Mouse (Mus musculus) neural tube, embryonic 10.5 days (tissue): Measurements from ENCODE around the gene Tubg1.

Source experiments
- DNase-seq: peaks from one replicate; pipeline ENCODE4 v3.0.0-alpha.2; 2017; ENCODE audit warnings: low spot score; ENCODE audit errors: extremely low spot score

The Tubg1 gene

GRCm38 (mm10) chr11:101119761-101120544, at the start of gene Tubg1, which contains the start of gene Retreg3:
Gene Tubg1, plus strand, starts transcription at chr11:101119938.
Gene Retreg3, minus strand, starts transcription at chr11:101119893.
- peak; percentile 100 for DNase-seq

DNA sequence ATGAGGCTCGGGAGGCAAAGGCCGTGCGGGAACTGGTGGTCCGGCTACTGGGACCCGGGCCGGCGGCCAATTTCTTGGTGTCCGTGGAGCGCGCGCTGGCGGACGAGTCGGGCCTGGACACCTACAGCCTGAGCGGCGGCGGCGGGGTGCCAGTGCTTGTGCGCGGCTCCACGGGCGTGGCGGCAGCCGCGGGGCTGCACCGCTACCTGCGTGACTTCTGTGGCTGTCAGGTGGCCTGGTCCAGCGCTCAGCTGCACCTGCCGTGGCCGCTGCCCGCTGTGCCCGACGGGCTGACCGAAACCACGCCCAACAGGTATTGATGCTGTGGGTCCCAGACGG, 49.6 kb upstream of the Tubg1 start:
- DNase-seq: no peak

DNA sequence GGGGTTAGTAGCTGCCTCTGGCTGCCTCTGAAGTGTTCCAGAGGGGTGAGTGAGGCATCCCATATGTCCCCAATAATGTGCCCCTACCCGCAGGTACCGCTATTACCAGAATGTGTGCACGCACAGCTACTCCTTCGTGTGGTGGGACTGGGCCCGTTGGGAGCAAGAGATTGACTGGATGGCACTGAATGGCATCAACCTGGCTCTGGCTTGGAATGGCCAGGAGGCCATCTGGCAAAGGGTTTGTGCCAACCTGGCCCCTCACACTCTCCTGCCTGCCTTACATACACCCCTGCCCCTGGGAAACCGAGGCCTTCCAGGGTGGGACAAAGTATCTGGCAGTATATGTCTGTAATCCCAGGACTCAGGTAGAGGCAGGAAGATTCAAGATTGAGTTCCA, 48.8 kb upstream of the Tubg1 start:
- no peak for DNase-seq

DNA sequence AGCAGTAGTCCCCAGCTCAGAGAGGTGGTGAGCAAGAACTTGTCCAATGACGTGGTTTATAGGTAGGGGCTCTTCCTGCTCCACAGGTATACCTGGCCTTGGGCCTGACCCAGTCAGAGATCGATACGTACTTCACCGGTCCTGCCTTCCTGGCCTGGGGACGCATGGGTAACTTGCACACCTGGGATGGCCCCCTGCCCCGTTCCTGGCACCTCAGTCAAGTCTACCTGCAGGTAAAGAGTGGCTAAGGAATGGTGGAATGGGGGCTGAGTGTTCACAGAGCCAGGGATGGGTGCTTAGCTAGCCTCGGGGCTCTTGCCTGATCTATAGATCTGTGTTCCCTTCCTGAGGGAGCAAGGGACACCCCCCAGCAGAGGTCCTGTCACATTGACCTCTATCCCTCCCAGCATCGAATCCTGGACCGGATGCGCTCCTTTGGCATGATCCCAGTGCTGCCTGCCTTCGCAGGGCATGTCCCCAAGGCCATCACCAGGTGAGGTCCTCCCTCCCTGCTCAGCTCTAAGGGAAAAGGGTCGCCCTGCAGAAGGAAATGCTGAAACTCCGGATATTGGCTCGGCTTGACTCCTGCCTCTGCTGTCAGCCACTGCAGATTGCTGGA, 47.8 kb upstream of the Tubg1 start:
- no peak for DNase-seq

DNA sequence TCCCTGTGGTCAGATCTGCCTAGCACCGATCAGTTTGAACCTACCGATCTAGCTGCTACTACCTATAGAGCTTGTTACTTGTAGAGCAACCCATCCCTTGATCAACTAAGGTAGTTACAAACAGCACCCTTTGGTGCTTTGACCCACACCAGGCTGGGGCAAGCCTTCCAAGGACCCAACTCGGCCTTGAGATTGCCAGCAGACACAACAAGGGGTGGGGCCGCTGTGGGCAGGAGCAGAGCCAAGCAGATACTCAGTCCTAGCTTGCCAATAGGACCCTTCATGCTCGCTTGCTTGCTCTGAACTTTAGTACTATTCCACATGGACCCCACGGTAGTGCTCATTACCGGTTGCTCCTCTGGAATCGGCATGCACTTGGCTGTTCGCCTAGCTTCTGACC, 41.6 kb upstream of the Tubg1 start, which contains the start of gene Hsd17b1:
Hsd17b1 (plus strand) TSS at position 291 of the 400 bp plus-strand sequence.
- DNase-seq: no peak

DNA sequence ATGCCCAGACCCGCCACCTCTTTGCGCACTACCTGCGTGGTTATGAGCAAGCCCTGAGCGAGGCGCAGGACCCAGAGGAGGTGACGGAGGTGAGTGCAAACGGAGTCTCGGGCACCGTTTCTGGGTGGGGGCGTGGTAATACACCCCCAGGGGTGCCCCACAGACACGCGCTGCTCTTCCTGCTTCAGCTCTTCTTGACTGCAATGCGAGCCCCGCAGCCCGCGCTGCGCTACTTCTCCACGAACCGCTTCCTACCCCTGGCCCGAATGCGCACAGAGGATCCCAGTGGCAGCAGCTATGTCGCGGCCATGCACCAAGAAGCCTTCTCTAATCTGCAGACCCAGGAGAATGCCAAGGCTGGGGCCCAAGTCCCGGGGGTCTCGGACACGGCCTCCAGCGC, 40.0 kb upstream of the Tubg1 start:
- no peak for DNase-seq

GRCm38 (mm10) chr11:101080421-101080820, 39.3 kb upstream of the Tubg1 start:
- DNase-seq: no peak

DNA sequence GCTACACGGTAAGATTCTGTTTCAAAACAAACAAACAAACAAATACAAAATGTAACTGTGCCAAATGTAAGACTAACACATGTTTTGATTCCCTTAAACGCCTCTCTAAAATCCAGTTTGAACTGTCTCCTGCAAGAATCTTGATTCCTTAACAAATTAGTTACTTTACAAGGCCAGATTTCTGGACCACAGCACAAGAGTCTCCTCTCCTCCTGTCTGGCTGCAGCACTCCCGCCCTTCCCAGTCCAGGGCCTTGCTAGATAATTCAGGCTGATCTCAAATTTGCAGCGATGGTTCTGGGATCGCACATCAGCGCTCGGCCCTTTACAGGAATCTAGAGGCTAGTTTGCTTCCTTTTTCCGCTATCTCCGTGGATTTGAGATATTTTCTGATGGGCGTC, 38.1 kb upstream of the Tubg1 start:
- no peak for DNase-seq

GRCm38 (mm10) chr11:101082208-101083082, 37.3 kb upstream of the Tubg1 start, which contains the start of gene Coasy:
Gene Coasy, plus strand, starts transcription at chr11:101082565.
- peak; percentile 95 for DNase-seq

GRCm38 (mm10) chr11:101083083-101083697, 36.5 kb upstream of the Tubg1 start:
- DNase-seq: no peak

GRCm38 (mm10) chr11:101084246-101084645, 35.5 kb upstream of the Tubg1 start:
- no peak for DNase-seq

DNA sequence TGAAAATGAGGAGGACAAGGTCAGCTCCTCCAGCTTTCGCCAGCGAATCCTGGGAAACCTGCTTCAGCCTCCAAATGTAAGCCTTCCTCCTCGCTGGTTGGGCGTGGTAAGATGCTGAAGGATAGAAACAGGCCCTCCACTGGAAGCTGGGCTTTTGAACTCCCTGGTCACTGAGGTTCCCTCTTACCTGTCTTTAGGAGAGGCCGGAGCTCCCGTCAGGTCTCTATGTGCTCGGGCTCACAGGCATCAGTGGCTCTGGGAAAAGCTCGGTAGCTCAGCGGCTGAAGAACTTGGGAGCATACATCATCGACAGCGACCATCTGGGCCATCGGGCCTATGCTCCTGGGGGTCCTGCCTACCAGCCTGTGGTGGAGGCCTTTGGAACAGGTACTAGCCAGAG, 34.9 kb upstream of the Tubg1 start:
- DNase-seq: no peak

- DNase-seq: no peak
These were observed 34.0 kb upstream of the Tubg1 start for GRCm38 (mm10) chr11:101085617-101086322.

- DNase-seq: no peak
These were observed 33.4 kb upstream of the Tubg1 start for GRCm38 (mm10) chr11:101086323-101086674.

DNA sequence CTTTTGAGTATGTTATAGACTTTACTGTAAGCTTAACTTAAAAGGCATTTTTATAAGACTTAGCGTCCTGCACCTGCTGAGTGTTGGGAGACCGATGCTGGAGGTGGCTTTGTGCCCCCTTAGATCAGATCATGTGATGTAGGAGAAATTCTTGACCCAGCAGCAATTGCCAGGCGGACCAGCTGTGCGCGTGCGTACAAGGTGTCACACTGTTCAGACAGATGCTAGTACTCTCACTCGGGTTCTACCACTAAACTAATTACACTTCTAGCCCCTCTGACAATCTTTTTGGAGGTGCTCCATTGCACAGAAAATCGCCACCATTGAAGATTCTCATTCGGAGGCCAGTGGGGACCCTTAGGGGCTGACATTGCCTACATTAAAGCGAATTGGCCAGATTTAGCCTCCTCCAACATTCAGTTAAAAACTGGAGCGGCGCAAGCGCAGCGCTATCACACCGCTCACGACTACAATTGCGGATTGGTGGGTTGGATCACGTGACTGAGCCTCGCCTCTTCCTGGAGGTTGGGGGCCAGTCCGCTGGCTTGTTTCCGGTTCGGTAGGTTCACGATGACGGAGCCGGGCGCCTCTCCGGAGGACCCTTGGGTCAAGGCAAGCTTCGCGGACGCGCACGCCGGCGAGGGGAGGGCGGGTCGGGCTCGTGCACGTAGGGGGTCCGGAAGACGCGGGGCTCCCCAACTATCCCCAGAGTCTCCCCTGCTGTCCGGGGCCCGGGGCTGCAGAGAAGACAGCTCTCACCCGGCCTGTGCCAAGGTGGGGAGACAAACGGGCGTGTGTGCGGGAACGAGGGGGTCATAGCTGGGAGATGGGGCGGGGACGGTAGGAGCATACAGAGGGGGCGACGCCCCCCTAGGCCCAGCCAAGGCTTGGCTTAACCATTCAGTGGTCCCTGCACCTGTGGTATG, 32.7 kb upstream of the Tubg1 start, which contains the start of gene Mlx:
Mlx (plus strand) TSS at position 522 of the 926 bp plus-strand sequence.
- DNase-seq: peak; percentile 91

DNA sequence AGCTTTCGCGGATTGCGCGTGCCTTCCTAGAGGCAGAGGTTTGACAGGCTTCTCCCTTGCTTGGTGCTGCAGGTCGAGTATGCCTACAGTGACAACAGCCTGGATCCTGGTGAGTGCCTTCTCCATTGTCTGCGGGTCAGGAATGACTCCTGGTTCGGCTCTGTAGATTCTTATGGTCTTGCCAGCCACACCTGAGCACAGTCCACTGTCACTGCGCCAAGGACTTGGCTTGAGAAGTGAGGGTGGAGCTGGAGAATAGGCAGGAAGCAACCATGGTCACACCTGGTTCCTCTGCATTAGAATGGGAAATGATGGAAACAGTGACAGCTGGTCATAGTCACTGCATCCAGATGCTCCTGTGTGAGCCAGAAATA, 32.1 kb upstream of the Tubg1 start:
- DNase-seq: no peak

GRCm38 (mm10) chr11:101089931-101090330, 29.8 kb upstream of the Tubg1 start:
- DNase-seq: no peak

- no peak for DNase-seq
These were observed 24.8 kb upstream of the Tubg1 start for GRCm38 (mm10) chr11:101094930-101095313.

DNA sequence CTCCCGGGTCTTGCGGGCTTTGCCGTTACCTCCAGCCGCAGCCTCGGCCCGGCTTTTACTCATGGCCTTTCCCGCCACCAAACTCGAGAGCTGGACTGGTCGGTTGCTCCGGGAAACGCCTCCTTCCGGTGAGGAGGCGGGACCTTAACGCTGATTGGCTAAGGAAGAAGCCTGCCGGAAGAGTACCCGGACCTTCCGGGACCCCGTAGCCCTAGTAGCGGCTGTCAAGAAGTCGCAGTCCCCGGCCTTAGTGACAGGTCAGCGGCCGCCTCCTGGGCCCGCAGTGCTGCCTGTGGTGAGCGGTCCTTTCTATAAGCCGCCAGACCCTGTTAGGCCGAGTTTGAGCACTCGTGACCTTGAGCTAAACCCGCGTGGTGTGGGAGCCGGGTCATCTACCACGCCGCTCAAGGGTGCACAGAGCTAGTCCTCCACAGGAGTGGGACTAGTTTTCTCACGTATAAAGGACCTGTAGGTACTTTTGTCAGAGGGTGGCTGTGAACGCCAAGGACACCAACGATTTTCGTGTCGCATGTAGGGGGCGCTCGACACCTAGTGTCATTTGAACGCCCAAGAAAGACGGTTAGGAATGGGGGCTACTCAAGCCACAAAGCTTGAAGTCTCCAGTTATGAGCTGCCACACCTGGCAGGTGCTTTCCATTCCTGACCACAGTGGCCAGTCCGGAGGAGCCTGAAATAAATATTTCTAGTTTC, 24.3 kb upstream of the Tubg1 start, which contains the start of gene Psmc3ip:
Psmc3ip (minus strand) TSS at position 123 of the 711 bp plus-strand sequence.
- DNase-seq: peak; percentile 97
